ENCODE assay signal across 19 mouse cellular contexts in genomic region chr6:117670792-117671525, GRCm38 (mm10).
DNase-seq lines count a peak whose midpoint lies in the region; ATAC-seq and TF ChIP-seq lines count a peak whose summit lies in the region.
"Had no signal": no experiment of that assay in that cellular context is flagged by ENCODE, and none has a peak within 500 bp of the region (broad histone marks: within the 10 kb centered on the region; RNA-seq: fewer than 3 reads in every experiment).

No protein-coding gene starts in this region.

- DNase-seq in heart, adult 11 months: peak; percentile 70
- no peak for DNase-seq in heart, adult 18-20 months
- DNase-seq in lung, postnatal 25 days (ENCODE audit: low spot score): peak; percentile 14
- no peak for DNase-seq in lung, postnatal 10 days
- peak; percentile 33 for DNase-seq in limb, embryonic 14.5 days (ENCODE audit: low spot score)
- no peak for DNase-seq in adrenal gland, postnatal 10 days
- DNase-seq in urinary bladder, postnatal 25 days (ENCODE audit: low spot score): no peak
- DNase-seq: B cell, adult 2 months; cerebellum, adult 11 months; heart, postnatal 14 days; left cerebral cortex, postnatal 4 days; midbrain, embryonic 14.5 days; thymus, adult 2 months had no signal

- peak overlapping the region; percentile 19; the same call in 1 of the 2 replicates for H3K4me2 ChIP-seq in embryonic facial prominence, embryonic 15.5 days (replicated peaks)
- H3K4me2 ChIP-seq in limb, embryonic 14.5 days (replicated peaks; ENCODE audit: low read depth, low read length, severe bottlenecking): peak overlapping the region; percentile 22
- H3K4me2 ChIP-seq: forebrain, embryonic 15.5 days; neural tube, embryonic 12.5 days had no signal

- ATAC-seq in embryonic facial prominence, embryonic 15.5 days (ENCODE audit: insufficient number of reproducible peaks, low FRiP score, low TSS enrichment, low read depth): no peak
- ATAC-seq in limb, embryonic 14.5 days (ENCODE audit: low FRiP score, low read depth): no peak; the same call in 1 of the 2 replicates
- ATAC-seq: forebrain, embryonic 15.5 days; inflammation-experienced regulatory T-cells, adult 6 months; lung, postnatal 0 days had no signal

- peaks cover 13% of the 10 kb centered on the region for H3K4me1 ChIP-seq in embryonic facial prominence, embryonic 15.5 days
- peaks cover 22% of the 10 kb centered on the region for H3K4me1 ChIP-seq in limb, embryonic 14.5 days (ENCODE audit: control insufficient read depth, insufficient read depth, low read length)
- H3K4me1 ChIP-seq: forebrain, embryonic 15.5 days had no signal

- no peaks in the 10 kb centered on the region for H3K27me3 ChIP-seq in embryonic facial prominence, embryonic 15.5 days
- no peaks in the 10 kb centered on the region for H3K27me3 ChIP-seq in limb, embryonic 14.5 days (ENCODE audit: control insufficient read depth, insufficient read depth, low read length)
- H3K27me3 ChIP-seq: forebrain, embryonic 15.5 days; neural tube, embryonic 12.5 days had no signal

- H3K9me3 ChIP-seq in embryonic facial prominence, embryonic 15.5 days (replicated peaks): no peaks in the 10 kb centered on the region
- H3K9me3 ChIP-seq in limb, embryonic 14.5 days (ENCODE audit: control insufficient read depth, low read length): no peaks in the 10 kb centered on the region
- H3K9me3 ChIP-seq: forebrain, embryonic 15.5 days; neural tube, embryonic 12.5 days had no signal

- no peak overlapping the region for H3K9ac ChIP-seq in embryonic facial prominence, embryonic 15.5 days
- no peak overlapping the region for H3K9ac ChIP-seq in limb, embryonic 14.5 days (ENCODE audit: low read depth, low read length, severe bottlenecking)
- H3K9ac ChIP-seq: forebrain, embryonic 15.5 days; neural tube, embryonic 12.5 days had no signal

- peak overlapping the region; percentile 80 for H3K27ac ChIP-seq in embryonic facial prominence, embryonic 15.5 days (replicated peaks)
- H3K27ac ChIP-seq in limb, embryonic 14.5 days (replicated peaks; ENCODE audit: low read depth, low read length): 0 out of 2 replicates have a peak overlapping the region, but pooled peaks have one; percentile 7
- H3K27ac ChIP-seq: forebrain, embryonic 15.5 days; neural tube, embryonic 12.5 days had no signal

- no peak overlapping the region for H3K4me3 ChIP-seq in embryonic facial prominence, embryonic 15.5 days (replicated peaks)
- H3K4me3 ChIP-seq in limb, embryonic 14.5 days (replicated peaks; ENCODE audit: low read length): no peak overlapping the region
- H3K4me3 ChIP-seq: forebrain, embryonic 15.5 days; neural tube, embryonic 12.5 days had no signal

- WGBS in embryonic facial prominence, embryonic 15.5 days: 34% methylated on average over 17 of the region's 17 CpGs
- 22% methylated on average over 17 of the region's 17 CpGs for WGBS in limb, embryonic 14.5 days

- no peaks in the 10 kb centered on the region for H3K36me3 ChIP-seq in embryonic facial prominence, embryonic 15.5 days
- H3K36me3 ChIP-seq in limb, embryonic 14.5 days (ENCODE audit: control insufficient read depth, insufficient read depth, low read length): no peaks in the 10 kb centered on the region
- H3K36me3 ChIP-seq: forebrain, embryonic 15.5 days; G1E; neural tube, embryonic 12.5 days had no signal

- TF ChIP-seq POLR2A in limb, embryonic 14.5 days (IDR thresholded peaks at IDR 0.05; ENCODE audit: borderline replicate concordance, extremely low read depth, insufficient read depth, insufficient read length): no peak

Comparison
In these comparisons a context has a peak if more than half of its experiments do, and no peak if none do; other contexts are left out.
1. DNase-seq: peak in heart, adult 11 months (single experiment), lung, postnatal 25 days (single experiment) and limb, embryonic 14.5 days (single experiment); none in heart, adult 18-20 months (0 of 2), lung, postnatal 10 days (single experiment), adrenal gland, postnatal 10 days (single experiment) and urinary bladder, postnatal 25 days (single experiment).